Mouse (Mus musculus): ENCODE results near the gene 4933405L10Rik.

4933405L10Rik gene
- long read RNA-seq, experiment 1 = 0 reads
- long read RNA-seq, experiment 2 = 0 reads

- intact Hi-C loops (cut with DNase I) = no loop called here
These were observed at the start of gene 4933405L10Rik, which contains the start of gene Enkd1 for GRCm38 (mm10) chr8:105707498-105708403. 4933405L10Rik (plus strand) TSS chr8:105707655. Enkd1 (minus strand) TSS chr8:105708210.

GRCm38 (mm10) chr8:105661167-105661566, 46.3 kb upstream of the 4933405L10Rik start:
- intact Hi-C loops (cut with DNase I) = no loop called here

GRCm38 (mm10) chr8:105677891-105678290, 29.6 kb upstream of the 4933405L10Rik start:
- intact Hi-C loops (cut with DNase I) = no loop called here

- intact Hi-C loops (cut with DNase I) = loop anchor here (5.0 kb wide), 1 partner anchor 63 kb away; no protein-coding TSS in a partner anchor
These were observed 22.1 kb upstream of the 4933405L10Rik start for GRCm38 (mm10) chr8:105685325-105685724.

GRCm38 (mm10) chr8:105685796-105686308, 21.6 kb upstream of the 4933405L10Rik start, which contains the start of gene Carmil2:
Carmil2 (plus strand) TSS chr8:105686274.
- intact Hi-C loops (cut with DNase I) = loop anchor here (5.0 kb wide), 1 partner anchor 64 kb away; no protein-coding TSS in a partner anchor

- intact Hi-C loops (cut with DNase I) = loop anchor here (5.0 kb wide), 1 partner anchor 64 kb away; no protein-coding TSS in a partner anchor
These were observed 20.9 kb upstream of the 4933405L10Rik start for GRCm38 (mm10) chr8:105686551-105686950.

GRCm38 (mm10) chr8:105687512-105687911, 19.9 kb upstream of the 4933405L10Rik start:
- intact Hi-C loops (cut with DNase I) = loop anchor here (5.0 kb wide), 1 partner anchor 65 kb away; no protein-coding TSS in a partner anchor

- intact Hi-C loops (cut with DNase I) = loop anchor here (5.0 kb wide), 1 partner anchor 66 kb away; no protein-coding TSS in a partner anchor
These were observed 19.2 kb upstream of the 4933405L10Rik start for GRCm38 (mm10) chr8:105688242-105688752.

GRCm38 (mm10) chr8:105689256-105689982, 18.0 kb upstream of the 4933405L10Rik start:
- intact Hi-C loops (cut with DNase I) = loop anchor here (5.0 kb wide), 1 partner anchor 67 kb away; no protein-coding TSS in a partner anchor

- intact Hi-C loops (cut with DNase I) = loop anchor here (5.0 kb wide), 1 partner anchor 68 kb away; no protein-coding TSS in a partner anchor
These were observed 17.5 kb upstream of the 4933405L10Rik start for GRCm38 (mm10) chr8:105689983-105690360.

- intact Hi-C loops (cut with DNase I) = no loop called here
These were observed 16.5 kb upstream of the 4933405L10Rik start for GRCm38 (mm10) chr8:105690978-105691377.

- intact Hi-C loops (cut with DNase I) = no loop called here
These were observed 14.8 kb upstream of the 4933405L10Rik start for GRCm38 (mm10) chr8:105692449-105693182.

GRCm38 (mm10) chr8:105693648-105694047, 13.8 kb upstream of the 4933405L10Rik start:
- intact Hi-C loops (cut with DNase I) = no loop called here

GRCm38 (mm10) chr8:105694051-105694799, 13.2 kb upstream of the 4933405L10Rik start:
- intact Hi-C loops (cut with DNase I) = no loop called here

- intact Hi-C loops (cut with DNase I) = no loop called here
These were observed 12.2 kb upstream of the 4933405L10Rik start for GRCm38 (mm10) chr8:105695080-105695780.

- intact Hi-C loops (cut with DNase I) = no loop called here
These were observed 10.2 kb upstream of the 4933405L10Rik start for GRCm38 (mm10) chr8:105697196-105697780.

GRCm38 (mm10) chr8:105698734-105699133, 8.7 kb upstream of the 4933405L10Rik start:
- intact Hi-C loops (cut with DNase I) = no loop called here

GRCm38 (mm10) chr8:105699488-105700215, 7.8 kb upstream of the 4933405L10Rik start:
- intact Hi-C loops (cut with DNase I) = no loop called here
